Mouse (Mus musculus) myocyte (in vitro differentiated cells): ENCODE measurements around the gene Arid5b.

Experiments used
- CEBPB ChIP-seq: IDR thresholded peaks from 2 replicates; pipeline ENCODE4 v1.6.1; 2011; ENCODE audit warnings: mild to moderate bottlenecking, moderate library complexity; ENCODE audit not compliant: poor library complexity, insufficient read depth, severe bottlenecking
- E2F4 ChIP-seq: IDR thresholded peaks from one replicate; pipeline ENCODE4 v1.6.1; 2011; ENCODE audit warnings: mild to moderate bottlenecking, control low read depth, moderate library complexity; ENCODE audit not compliant: insufficient read depth
- MAX ChIP-seq: IDR thresholded peaks from one replicate; pipeline ENCODE4 v1.6.1; 2011; ENCODE audit warnings: low read depth, mild to moderate bottlenecking, control low read depth
- MYOG ChIP-seq, 3 experiments: IDR thresholded peaks; one replicate each; pipeline ENCODE4 v1.6.1; 2011; ENCODE audit warnings: control low read depth in 2 of 3, low read depth in 2 of 3, mild to moderate bottlenecking in 2 of 3; ENCODE audit not compliant: insufficient read length in 2 of 3, control insufficient read depth in 1 of 3, insufficient read depth in 1 of 3
- POLR2A ChIP-seq: IDR thresholded peaks from one replicate; pipeline ENCODE4 v1.6.1; 2011; ENCODE audit warnings: low read depth, mild to moderate bottlenecking, control low read depth, moderate library complexity; ENCODE audit not compliant: insufficient read length
- POLR2AphosphoS2 ChIP-seq: IDR thresholded peaks from one replicate; pipeline ENCODE4 v1.6.1; 2011; ENCODE audit warnings: low read depth, control low read depth; ENCODE audit not compliant: insufficient read length
- REST ChIP-seq: IDR thresholded peaks from one replicate; pipeline ENCODE4 v1.6.1; 2011; ENCODE audit warnings: mild to moderate bottlenecking, control low read depth, moderate library complexity; ENCODE audit not compliant: insufficient read depth, insufficient read length
- TCF12 ChIP-seq: IDR thresholded peaks from one replicate; pipeline ENCODE4 v1.6.1; 2011; ENCODE audit warnings: mild to moderate bottlenecking, control low read depth; ENCODE audit not compliant: poor library complexity, insufficient read depth, severe bottlenecking
- USF1 ChIP-seq: IDR thresholded peaks from one replicate; pipeline ENCODE4 v1.6.1; 2011; ENCODE audit warnings: low read depth, mild to moderate bottlenecking, control low read depth, moderate library complexity

DNA sequence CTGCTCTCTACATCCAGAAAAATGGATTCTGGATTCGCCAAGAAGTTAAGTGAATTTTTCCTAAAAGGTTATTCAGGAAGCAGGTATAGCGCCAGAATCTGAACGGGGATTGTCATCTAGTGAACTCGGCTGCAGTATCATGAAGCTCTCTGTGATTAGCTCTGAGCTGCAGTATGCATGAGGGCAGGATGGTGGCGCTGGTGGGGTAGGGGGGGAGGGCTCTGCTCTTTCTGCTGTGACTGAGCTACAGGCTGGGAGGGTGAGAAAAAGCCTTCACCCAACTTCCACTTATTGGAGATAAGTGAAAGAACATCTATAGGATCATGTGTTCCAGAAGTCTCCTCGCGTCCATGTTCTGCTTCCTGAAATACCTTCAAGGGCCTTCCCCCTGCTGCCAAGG is 207.5 kb downstream of the Arid5b start:
- TF ChIP-seq POLR2A (no peak), TCF12 (no peak), MYOG (IDR thresholded peaks at IDR 0.05; ENCODE audit: control insufficient read depth in 1 of 3, insufficient read depth in 1 of 3, insufficient read length in 2 of 3, low read depth in 2 of 3) (no peak), POLR2AphosphoS2 (no peak), CEBPB (no peak), E2F4 (no peak), REST (no peak), USF1 (no peak), MAX (no peak)
